Mouse (Mus musculus): ENCODE measurements around the gene Slc9a9. TPM values are rescaled to one million over a fixed set of nuclear protein-coding genes. Genes with fewer than 3 reads are reported as not detected.

Slc9a9 gene
- polyA plus RNA-seq, 1 experiment from 2014 or later = 3.7 TPM

GRCm38 (mm10) chr9:94869023-94869799 is 199.5 kb downstream of the Slc9a9 start:
- H3K4me1 ChIP-seq (replicated peaks; ENCODE audit: control insufficient read depth, insufficient read depth, low read length) = no peaks in the 10 kb centered on the region
- H3K27me3 ChIP-seq (replicated peaks; ENCODE audit: control insufficient read depth, insufficient read depth, low read length) = no peaks in the 10 kb centered on the region
- no peaks in the 10 kb centered on the region for H3K9me3 ChIP-seq (ENCODE audit: control insufficient read depth, low read length)
- H3K27ac ChIP-seq (ENCODE audit: low read length) = no peak overlapping the region
- no peaks in the 10 kb centered on the region for H3K36me3 ChIP-seq (ENCODE audit: control insufficient read depth, insufficient read depth)
- no peak overlapping the region for H3K4me3 ChIP-seq (replicated peaks; ENCODE audit: low read length)
- no peak overlapping the region for H3K4me2 ChIP-seq (ENCODE audit: low read length)
- peak; percentile 66 for ATAC-seq
- no peak overlapping the region for H3K9ac ChIP-seq (replicated peaks; ENCODE audit: low read depth, low read length)
- 28% methylated on average over 4 of the region's 4 CpGs for WGBS

GRCm38 (mm10) chr9:94882517-94882916 is 212.8 kb downstream of the Slc9a9 start:
- H3K4me3 ChIP-seq (replicated peaks; ENCODE audit: low read length) = no peak overlapping the region
- H3K4me2 ChIP-seq (ENCODE audit: low read length) = no peak overlapping the region
- 93% methylated on average over 3 of the region's 3 CpGs for WGBS
- no peak for ATAC-seq
- H3K4me1 ChIP-seq (replicated peaks; ENCODE audit: control insufficient read depth, insufficient read depth, low read length) = no peaks in the 10 kb centered on the region
- no peaks in the 10 kb centered on the region for H3K27me3 ChIP-seq (replicated peaks; ENCODE audit: control insufficient read depth, insufficient read depth, low read length)
- no peak overlapping the region for H3K9ac ChIP-seq (replicated peaks; ENCODE audit: low read depth, low read length)
- no peaks in the 10 kb centered on the region for H3K36me3 ChIP-seq (ENCODE audit: control insufficient read depth, insufficient read depth)
- no peak overlapping the region for H3K27ac ChIP-seq (ENCODE audit: low read length)
- H3K9me3 ChIP-seq (ENCODE audit: control insufficient read depth, low read length) = no peaks in the 10 kb centered on the region

GRCm38 (mm10) chr9:94883435-94883834 is 213.7 kb downstream of the Slc9a9 start:
- H3K27me3 ChIP-seq (replicated peaks; ENCODE audit: control insufficient read depth, insufficient read depth, low read length) = no peaks in the 10 kb centered on the region
- H3K4me3 ChIP-seq (replicated peaks; ENCODE audit: low read length) = no peak overlapping the region
- 84% methylated on average over 5 of the region's 5 CpGs for WGBS
- H3K4me2 ChIP-seq (ENCODE audit: low read length) = no peak overlapping the region
- no peaks in the 10 kb centered on the region for H3K36me3 ChIP-seq (ENCODE audit: control insufficient read depth, insufficient read depth)
- no peak overlapping the region for H3K27ac ChIP-seq (ENCODE audit: low read length)
- no peaks in the 10 kb centered on the region for H3K4me1 ChIP-seq (replicated peaks; ENCODE audit: control insufficient read depth, insufficient read depth, low read length)
- ATAC-seq = no peak
- no peaks in the 10 kb centered on the region for H3K9me3 ChIP-seq (ENCODE audit: control insufficient read depth, low read length)
- no peak overlapping the region for H3K9ac ChIP-seq (replicated peaks; ENCODE audit: low read depth, low read length)

- Histone ChIP-seq H3K36me3 (ENCODE audit: control insufficient read depth, insufficient read depth) (no peaks in the 10 kb centered on the region), H3K4me1 (replicated peaks; ENCODE audit: control insufficient read depth, insufficient read depth, low read length) (no peaks in the 10 kb centered on the region), H3K9ac (replicated peaks; ENCODE audit: low read depth, low read length) (no peak overlapping the region), H3K4me3 (replicated peaks; ENCODE audit: low read length) (no peak overlapping the region), H3K9me3 (ENCODE audit: control insufficient read depth, low read length) (no peaks in the 10 kb centered on the region), H3K27me3 (replicated peaks; ENCODE audit: control insufficient read depth, insufficient read depth, low read length) (no peaks in the 10 kb centered on the region), H3K4me2 (ENCODE audit: low read length) (no peak overlapping the region), H3K27ac (ENCODE audit: low read length) (no peak overlapping the region)
- ATAC-seq = no peak
- whole genome bisulfite sequencing = 87% methylated on average over 1 of the region's 1 CpGs
Measured at GRCm38 (mm10) chr9:94885151-94885550, 215.4 kb downstream of the Slc9a9 start.

GRCm38 (mm10) chr9:94889647-94890046 is 219.9 kb downstream of the Slc9a9 start:
- Histone ChIP-seq H3K4me1 (replicated peaks; ENCODE audit: control insufficient read depth, insufficient read depth, low read length) (no peaks in the 10 kb centered on the region), H3K36me3 (ENCODE audit: control insufficient read depth, insufficient read depth) (no peaks in the 10 kb centered on the region), H3K4me3 (replicated peaks; ENCODE audit: low read length) (no peak overlapping the region), H3K9ac (replicated peaks; ENCODE audit: low read depth, low read length) (no peak overlapping the region), H3K4me2 (ENCODE audit: low read length) (no peak overlapping the region), H3K27me3 (replicated peaks; ENCODE audit: control insufficient read depth, insufficient read depth, low read length) (no peaks in the 10 kb centered on the region), H3K27ac (ENCODE audit: low read length) (no peak overlapping the region), H3K9me3 (ENCODE audit: control insufficient read depth, low read length) (no peaks in the 10 kb centered on the region)
- no peak for ATAC-seq

- Histone ChIP-seq H3K9ac (replicated peaks; ENCODE audit: low read depth, low read length) (no peak overlapping the region), H3K27me3 (replicated peaks; ENCODE audit: control insufficient read depth, insufficient read depth, low read length) (no peaks in the 10 kb centered on the region), H3K36me3 (ENCODE audit: control insufficient read depth, insufficient read depth) (no peaks in the 10 kb centered on the region), H3K4me1 (replicated peaks; ENCODE audit: control insufficient read depth, insufficient read depth, low read length) (no peaks in the 10 kb centered on the region), H3K4me2 (ENCODE audit: low read length) (no peak overlapping the region), H3K27ac (ENCODE audit: low read length) (no peak overlapping the region), H3K9me3 (ENCODE audit: control insufficient read depth, low read length) (no peaks in the 10 kb centered on the region), H3K4me3 (replicated peaks; ENCODE audit: low read length) (no peak overlapping the region)
- WGBS = 89% methylated on average over 5 of the region's 5 CpGs
- ATAC-seq = no peak
Measured at GRCm38 (mm10) chr9:94895882-94896281, 226.2 kb downstream of the Slc9a9 start.

GRCm38 (mm10) chr9:94904180-94904579 is 234.5 kb downstream of the Slc9a9 start:
- H3K4me3 ChIP-seq (replicated peaks; ENCODE audit: low read length) = no peak overlapping the region
- no peaks in the 10 kb centered on the region for H3K36me3 ChIP-seq (ENCODE audit: control insufficient read depth, insufficient read depth)
- H3K4me1 ChIP-seq (replicated peaks; ENCODE audit: control insufficient read depth, insufficient read depth, low read length) = 0 out of 2 replicates have a peak, but pooled peaks cover 2% of the 10 kb centered on the region
- no peak overlapping the region for H3K9ac ChIP-seq (replicated peaks; ENCODE audit: low read depth, low read length)
- ATAC-seq = no peak
- no peak overlapping the region for H3K4me2 ChIP-seq (ENCODE audit: low read length)
- no peaks in the 10 kb centered on the region for H3K27me3 ChIP-seq (replicated peaks; ENCODE audit: control insufficient read depth, insufficient read depth, low read length)
- H3K9me3 ChIP-seq (ENCODE audit: control insufficient read depth, low read length) = no peaks in the 10 kb centered on the region
- H3K27ac ChIP-seq (ENCODE audit: low read length) = no peak overlapping the region

GRCm38 (mm10) chr9:94907020-94907610 is 237.4 kb downstream of the Slc9a9 start:
- H3K9ac ChIP-seq (replicated peaks; ENCODE audit: low read depth, low read length) = no peak overlapping the region
- ATAC-seq = no peak
- no peaks in the 10 kb centered on the region for H3K36me3 ChIP-seq (ENCODE audit: control insufficient read depth, insufficient read depth)
- H3K4me1 ChIP-seq (replicated peaks; ENCODE audit: control insufficient read depth, insufficient read depth, low read length) = 0 out of 2 replicates have a peak, but pooled peaks cover 2% of the 10 kb centered on the region
- H3K27ac ChIP-seq (ENCODE audit: low read length) = no peak overlapping the region
- H3K4me3 ChIP-seq (replicated peaks; ENCODE audit: low read length) = no peak overlapping the region
- no peaks in the 10 kb centered on the region for H3K27me3 ChIP-seq (replicated peaks; ENCODE audit: control insufficient read depth, insufficient read depth, low read length)
- 95% methylated on average over 4 of the region's 4 CpGs for WGBS
- no peak overlapping the region for H3K4me2 ChIP-seq (ENCODE audit: low read length)
- no peaks in the 10 kb centered on the region for H3K9me3 ChIP-seq (ENCODE audit: control insufficient read depth, low read length)

- 91% methylated on average over 9 of the region's 9 CpGs for WGBS
- no peaks in the 10 kb centered on the region for H3K9me3 ChIP-seq (ENCODE audit: control insufficient read depth, low read length)
- H3K27me3 ChIP-seq (replicated peaks; ENCODE audit: control insufficient read depth, insufficient read depth, low read length) = no peaks in the 10 kb centered on the region
- 0 out of 2 replicates have a peak, but pooled peaks cover 2% of the 10 kb centered on the region for H3K4me1 ChIP-seq (replicated peaks; ENCODE audit: control insufficient read depth, insufficient read depth, low read length)
- no peak overlapping the region for H3K4me2 ChIP-seq (ENCODE audit: low read length)
- no peak overlapping the region for H3K9ac ChIP-seq (replicated peaks; ENCODE audit: low read depth, low read length)
- no peak for ATAC-seq
- H3K36me3 ChIP-seq (ENCODE audit: control insufficient read depth, insufficient read depth) = no peaks in the 10 kb centered on the region
- H3K27ac ChIP-seq (ENCODE audit: low read length) = no peak overlapping the region
- no peak overlapping the region for H3K4me3 ChIP-seq (replicated peaks; ENCODE audit: low read length)
Measured at GRCm38 (mm10) chr9:94912071-94912470, 242.4 kb downstream of the Slc9a9 start.

Data from forebrain, embryonic 16.5 days (tissue).